Mouse (Mus musculus) thymus, adult 2 months (tissue): ENCODE measurements around the gene Mrnip. TPM values are rescaled to one million over a fixed set of nuclear protein-coding genes. Genes with fewer than 3 reads are reported as not detected.

Source experiments
- DNase-seq: peaks from one replicate; pipeline ENCODE4 v3.0.0; 2021
- H3K27ac ChIP-seq: fragments of 200-500 bp; 2 replicates; pipeline ENCODE4 v1.5.1; 2012; ENCODE audit warnings: low read length, control low read depth; ENCODE audit not compliant: control insufficient read depth, insufficient read depth
- H3K27me3 ChIP-seq: fragments of 200-500 bp; 2 replicates; pipeline ENCODE4 v1.6.1; 2012; ENCODE audit warnings: mild to moderate bottlenecking, low read length, moderate library complexity, mixed read lengths; ENCODE audit not compliant: control insufficient read depth, insufficient read depth
- H3K36me3 ChIP-seq: fragments of 200-500 bp; 2 replicates; pipeline ENCODE4 v1.6.1; 2012; ENCODE audit warnings: mild to moderate bottlenecking, low read length, moderate library complexity; ENCODE audit not compliant: control insufficient read depth, insufficient read depth
- H3K4me1 ChIP-seq: fragments of 200-500 bp; replicated peaks from 2 replicates; pipeline ENCODE4 v1.6.1; 2012; ENCODE audit warnings: low read length; ENCODE audit not compliant: control insufficient read depth, insufficient read depth
- H3K4me3 ChIP-seq: fragments of 200-500 bp; 2 replicates; pipeline ENCODE4 v1.5.1; 2012; ENCODE audit warnings: mild to moderate bottlenecking, low read length, control low read depth, moderate library complexity; ENCODE audit not compliant: control insufficient read depth, insufficient read depth
- CTCF ChIP-seq: fragments of 200-500 bp; IDR thresholded peaks from 2 replicates; pipeline ENCODE4 v1.5.1; 2012; ENCODE audit warnings: mild to moderate bottlenecking, control low read depth, low read length, moderate library complexity, borderline replicate concordance; ENCODE audit not compliant: control insufficient read depth, poor library complexity, insufficient read depth; ENCODE audit errors: extremely low read depth
- POLR2A ChIP-seq: fragments of 200-500 bp; IDR thresholded peaks from 2 replicates; pipeline ENCODE4 v1.6.1; 2012; ENCODE audit warnings: mild to moderate bottlenecking, low read length, control low read depth, moderate library complexity; ENCODE audit not compliant: control insufficient read depth, poor library complexity, insufficient read depth; ENCODE audit errors: extremely low read depth
- WGBS: fragments of 180-500 bp; shearing (Covaris S2); methylation state at CpG from one replicate; pipeline ENCODE4 v1.1.7; 2018; 5-methylcytosine and 5-hydroxymethylcytosine counted together
- polyA plus RNA-seq: library from polyadenylated mRNA; depleted of rRNA; stranded (reverse); fragments of >200 nt; gene quantifications from 2 replicates; pipeline ENCODE4 v1.2.3, GENCODE M21; 2012

Mrnip gene
- polyA plus RNA-seq, 1 experiment: 8.9 TPM

GRCm38 (mm10) chr11:50214631-50215030, 40.4 kb downstream of the Mrnip start:
- Histone ChIP-seq H3K27ac (no peak overlapping the region), H3K27me3 (no peaks in the 10 kb centered on the region), H3K4me1 (peaks cover 7% of the 10 kb centered on the region), H3K36me3 (no peaks in the 10 kb centered on the region), H3K4me3 (no peak overlapping the region)
- no peak for DNase-seq
- TF ChIP-seq POLR2A (no peak), CTCF (no peak)
- 95% methylated on average over 6 of the region's 6 CpGs for WGBS

GRCm38 (mm10) chr11:50215633-50216032, 41.4 kb downstream of the Mrnip start:
- H3K27me3 ChIP-seq: no peaks in the 10 kb centered on the region
- no peak overlapping the region for H3K4me3 ChIP-seq
- no peak for DNase-seq
- H3K27ac ChIP-seq: no peak overlapping the region
- 95% methylated on average over 9 of the region's 9 CpGs for whole genome bisulfite sequencing
- TF ChIP-seq POLR2A: no peak
- no peak for TF ChIP-seq CTCF
- H3K4me1 ChIP-seq: peaks cover 7% of the 10 kb centered on the region
- H3K36me3 ChIP-seq: no peaks in the 10 kb centered on the region

- DNase-seq: no peak
- no peak overlapping the region for H3K27ac ChIP-seq
- H3K36me3 ChIP-seq: no peaks in the 10 kb centered on the region
- no peaks in the 10 kb centered on the region for H3K27me3 ChIP-seq
- 93% methylated on average over 4 of the region's 4 CpGs for WGBS
- TF ChIP-seq POLR2A: no peak
- no peak for TF ChIP-seq CTCF
- H3K4me3 ChIP-seq: no peak overlapping the region
- H3K4me1 ChIP-seq: no peaks in the 10 kb centered on the region
These were observed 42.6 kb downstream of the Mrnip start for GRCm38 (mm10) chr11:50216724-50217366.

DNA sequence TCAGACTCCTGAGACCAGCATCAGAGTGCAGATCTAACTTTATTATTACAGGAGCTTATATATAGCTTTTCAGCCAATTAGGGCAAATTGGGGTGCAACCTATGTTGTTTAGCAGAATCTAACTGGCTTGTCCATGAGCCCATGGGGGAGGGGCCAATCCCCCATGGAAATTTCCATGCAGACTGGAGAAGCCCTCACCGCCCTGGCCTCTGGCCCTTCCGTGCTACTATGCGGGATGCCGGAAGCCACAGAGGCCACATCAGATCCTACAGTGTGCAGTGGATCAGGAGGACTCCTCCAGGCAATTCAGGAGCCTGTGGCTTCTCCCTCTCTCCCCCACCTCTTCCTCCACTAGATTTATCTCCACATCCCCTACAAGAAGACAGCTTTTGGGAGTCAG, 43.6 kb downstream of the Mrnip start:
- TF ChIP-seq CTCF (no peak), POLR2A (no peak)
- Histone ChIP-seq H3K4me3 (no peak overlapping the region), H3K36me3 (no peaks in the 10 kb centered on the region), H3K4me1 (no peaks in the 10 kb centered on the region), H3K27ac (no peak overlapping the region), H3K27me3 (no peaks in the 10 kb centered on the region)
- 96% methylated on average over 4 of the region's 4 CpGs for WGBS
- no peak for DNase-seq

DNA sequence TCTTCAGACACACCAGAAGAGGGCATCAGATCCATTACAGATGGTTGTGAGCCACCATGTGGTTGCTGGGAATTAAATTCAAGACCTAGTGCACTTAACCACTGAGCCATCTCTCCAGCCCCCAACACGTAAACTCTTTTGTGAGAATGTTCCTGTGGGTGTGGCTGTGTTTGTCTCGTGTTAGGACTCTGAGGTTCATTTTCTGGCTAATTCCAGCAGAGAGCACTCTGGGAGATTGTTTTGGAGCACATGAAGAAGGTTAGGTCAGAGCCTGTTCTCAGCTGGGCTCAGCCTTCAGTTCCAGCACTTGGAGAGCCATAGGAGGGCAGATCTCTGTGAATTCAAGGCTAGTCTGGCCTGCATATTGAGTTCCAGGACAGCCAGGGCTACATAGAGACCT, 45.6 kb downstream of the Mrnip start:
- H3K4me3 ChIP-seq: no peak overlapping the region
- peaks cover 7% of the 10 kb centered on the region for H3K4me1 ChIP-seq
- no peaks in the 10 kb centered on the region for H3K27me3 ChIP-seq
- no peak for DNase-seq
- H3K27ac ChIP-seq: no peak overlapping the region
- TF ChIP-seq POLR2A: no peak
- no peak for TF ChIP-seq CTCF
- 93% methylated on average over 2 of the region's 2 CpGs for WGBS
- H3K36me3 ChIP-seq: no peaks in the 10 kb centered on the region

DNA sequence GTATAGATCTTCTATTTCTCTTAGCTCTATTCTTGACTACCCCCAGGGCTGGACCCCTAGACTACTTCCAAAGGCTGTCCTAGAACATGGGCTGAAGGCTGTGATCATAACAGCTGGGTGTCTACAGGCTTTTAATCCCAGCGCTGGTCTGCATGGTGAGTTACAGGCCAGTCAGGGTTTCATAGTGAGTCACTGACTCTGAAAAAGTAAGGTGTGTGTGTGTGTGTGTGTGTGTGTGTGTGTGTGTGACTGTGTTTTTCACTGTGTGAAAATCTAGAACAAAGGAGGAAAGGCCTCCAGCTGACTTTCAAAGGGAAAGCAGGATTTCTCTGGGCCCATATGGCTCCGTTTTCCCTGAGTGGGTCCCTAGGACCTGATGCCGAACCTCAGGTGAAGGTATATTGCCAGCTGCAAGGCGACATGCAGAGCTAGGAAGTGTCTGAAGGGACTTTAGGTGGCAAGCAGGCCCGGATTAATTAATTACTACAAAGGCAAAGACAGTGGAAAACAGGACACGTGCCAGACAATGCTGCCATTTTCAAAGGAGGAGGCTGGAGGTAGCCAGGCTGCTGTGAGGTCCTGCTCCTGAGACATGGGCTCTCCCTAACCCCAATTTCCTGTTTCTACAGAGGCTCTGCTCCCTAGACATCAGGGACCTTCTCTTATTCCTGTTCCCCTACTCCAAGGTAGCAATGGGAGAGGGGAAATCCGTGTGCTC, 48.5 kb downstream of the Mrnip start:
- H3K27ac ChIP-seq: no peak overlapping the region
- H3K27me3 ChIP-seq: no peaks in the 10 kb centered on the region
- no peaks in the 10 kb centered on the region for H3K36me3 ChIP-seq
- no peak for TF ChIP-seq POLR2A
- no peak for TF ChIP-seq CTCF
- peaks cover 22% of the 10 kb centered on the region for H3K4me1 ChIP-seq
- DNase-seq: no peak
- 74% methylated on average over 7 of the region's 7 CpGs for WGBS
- H3K4me3 ChIP-seq: no peak overlapping the region
